Mouse (Mus musculus): Measurements from ENCODE around the gene Nat10.

GRCm38 (mm10) chr2:103760906-103761716, at the start of gene Nat10:
- TF ChIP-seq CTCF (IDR thresholded peaks at IDR 0.05; ENCODE audit: low read depth) (peak; percentile 19; the same call in 1 of the 2 replicates), EP300 (optimal IDR thresholded peaks at IDR 0.05) (peak; percentile 76)
